Mouse (Mus musculus): ENCODE measurements around the gene Myom1. TPM values are rescaled to one million over a fixed set of nuclear protein-coding genes. Genes with fewer than 3 reads are reported as not detected.

Gene Myom1
- polyA plus RNA-seq, 1 experiment from 2014 or later, result 5.7 TPM

DNA sequence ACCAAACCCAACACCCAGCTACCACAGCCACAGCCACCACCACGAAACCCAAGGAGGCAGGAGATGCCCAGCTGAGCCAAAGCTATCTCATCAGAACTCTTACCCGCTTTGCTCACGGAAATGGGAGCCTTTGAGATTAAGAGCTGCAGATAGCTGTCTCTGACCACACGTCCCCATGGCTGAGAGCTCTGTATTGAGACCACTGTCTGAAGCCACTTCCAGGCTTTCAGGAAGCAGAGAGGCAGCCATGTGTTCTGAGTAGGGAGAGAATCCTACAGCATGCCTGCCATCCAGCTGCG lies 38.1 kb downstream of the Myom1 start:
- DNase-seq, result no peak
- Histone ChIP-seq H3K4me1 (ENCODE audit: insufficient read depth) (no peaks in the 10 kb centered on the region), H3K27me3 (ENCODE audit: insufficient read depth, low read length) (no peaks in the 10 kb centered on the region), H3K27ac (ENCODE audit: low read depth) (0 out of 2 replicates have a peak overlapping the region, but pooled peaks have one; percentile 6), H3K4me3 (ENCODE audit: low read depth, low read length) (no peak overlapping the region), H3K9me3 (ENCODE audit: low read depth, low read length) (no peaks in the 10 kb centered on the region), H3K36me3 (ENCODE audit: insufficient read depth) (no peaks in the 10 kb centered on the region), H3K9ac (no peak overlapping the region), H3K4me2 (no peak overlapping the region)
- no peak for TF ChIP-seq CTCF (IDR thresholded peaks at IDR 0.05; ENCODE audit: low read depth)
- 76% methylated on average over 5 of the region's 5 CpGs for WGBS
- no peak for ATAC-seq (ENCODE audit: insufficient read depth)

DNA sequence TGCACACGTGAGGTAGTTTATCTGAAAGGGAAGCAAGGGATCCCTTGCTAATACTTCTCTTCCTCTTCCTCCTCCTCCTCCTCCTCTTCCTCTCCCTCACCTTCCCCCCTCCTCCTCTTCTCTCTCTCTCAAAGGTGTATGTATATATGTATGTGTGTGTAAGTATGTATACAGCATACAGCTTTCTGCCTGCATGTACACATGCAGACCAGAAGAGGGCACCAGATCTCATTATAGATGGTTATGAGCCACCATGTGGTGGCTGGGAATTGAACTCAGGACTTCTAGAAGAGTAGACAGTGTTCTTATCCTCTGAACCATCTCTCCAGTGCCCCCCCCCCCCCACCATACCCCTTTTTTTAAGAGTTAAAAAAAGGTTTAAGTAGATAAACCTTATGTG lies 40.2 kb downstream of the Myom1 start:
- no peaks in the 10 kb centered on the region for H3K4me1 ChIP-seq (ENCODE audit: insufficient read depth)
- no peak overlapping the region for H3K4me3 ChIP-seq (ENCODE audit: low read depth, low read length)
- no peak overlapping the region for H3K27ac ChIP-seq (ENCODE audit: low read depth)
- H3K9ac ChIP-seq, result no peak overlapping the region
- peak; percentile 42 for TF ChIP-seq CTCF (IDR thresholded peaks at IDR 0.05; ENCODE audit: low read depth)
- WGBS, result 58% methylated on average over 1 of the region's 1 CpGs
- ATAC-seq (ENCODE audit: insufficient read depth) (no peak), DNase-seq (no peak)
- no peaks in the 10 kb centered on the region for H3K27me3 ChIP-seq (ENCODE audit: insufficient read depth, low read length)
- no peak overlapping the region for H3K4me2 ChIP-seq
- H3K9me3 ChIP-seq (ENCODE audit: low read depth, low read length), result no peaks in the 10 kb centered on the region
- H3K36me3 ChIP-seq (ENCODE audit: insufficient read depth), result no peaks in the 10 kb centered on the region

DNA sequence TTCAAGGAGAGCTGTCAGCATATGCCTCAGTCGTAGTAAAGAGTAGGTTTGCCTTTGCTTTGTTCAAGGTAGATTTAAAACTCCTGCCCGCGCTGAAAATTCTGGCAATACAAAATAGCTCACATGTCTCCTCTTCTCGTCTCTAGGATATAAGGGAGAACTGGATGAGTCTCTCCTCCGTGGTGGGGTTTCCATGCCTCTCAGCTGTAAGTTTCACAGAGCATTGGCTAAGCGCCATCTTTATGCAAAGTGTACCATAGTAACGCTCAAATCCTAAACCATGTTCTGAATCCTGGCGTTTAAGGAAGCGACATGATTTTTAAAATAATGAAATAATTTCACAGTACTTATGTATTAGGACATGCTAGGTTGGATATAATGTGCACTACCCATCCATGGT lies 43.2 kb downstream of the Myom1 start:
- Histone ChIP-seq H3K36me3 (ENCODE audit: insufficient read depth) (no peaks in the 10 kb centered on the region), H3K27ac (ENCODE audit: low read depth) (no peak overlapping the region), H3K27me3 (ENCODE audit: insufficient read depth, low read length) (no peaks in the 10 kb centered on the region), H3K9ac (no peak overlapping the region), H3K4me2 (no peak overlapping the region), H3K4me3 (ENCODE audit: low read depth, low read length) (no peak overlapping the region), H3K4me1 (ENCODE audit: insufficient read depth) (no peaks in the 10 kb centered on the region), H3K9me3 (ENCODE audit: low read depth, low read length) (no peaks in the 10 kb centered on the region)
- DNase-seq (no peak), ATAC-seq (ENCODE audit: insufficient read depth) (no peak)
- TF ChIP-seq CTCF (IDR thresholded peaks at IDR 0.05; ENCODE audit: low read depth), result no peak
- WGBS, result 74% methylated on average over 9 of the region's 9 CpGs

- Histone ChIP-seq H3K4me3 (ENCODE audit: low read depth, low read length) (no peak overlapping the region), H3K9ac (no peak overlapping the region), H3K27ac (ENCODE audit: low read depth) (no peak overlapping the region), H3K9me3 (ENCODE audit: low read depth, low read length) (no peaks in the 10 kb centered on the region), H3K27me3 (ENCODE audit: insufficient read depth, low read length) (no peaks in the 10 kb centered on the region), H3K4me2 (no peak overlapping the region), H3K4me1 (ENCODE audit: insufficient read depth) (no peaks in the 10 kb centered on the region), H3K36me3 (ENCODE audit: insufficient read depth) (no peaks in the 10 kb centered on the region)
- ATAC-seq (ENCODE audit: insufficient read depth), result no peak
- 86% methylated on average over 4 of the region's 4 CpGs for WGBS
- no peak for TF ChIP-seq CTCF (IDR thresholded peaks at IDR 0.05; ENCODE audit: low read depth)
- no peak for DNase-seq
Measured at GRCm38 (mm10) chr17:71046856-71047255, 44.4 kb downstream of the Myom1 start.

GRCm38 (mm10) chr17:71049292-71049691 lies 46.9 kb downstream of the Myom1 start:
- no peak for TF ChIP-seq CTCF (IDR thresholded peaks at IDR 0.05; ENCODE audit: low read depth)
- H3K4me2 ChIP-seq, result no peak overlapping the region
- no peak overlapping the region for H3K9ac ChIP-seq
- H3K27ac ChIP-seq (ENCODE audit: low read depth), result no peak overlapping the region
- H3K27me3 ChIP-seq (ENCODE audit: insufficient read depth, low read length), result no peaks in the 10 kb centered on the region
- DNase-seq (no peak), ATAC-seq (ENCODE audit: insufficient read depth) (no peak)
- no peaks in the 10 kb centered on the region for H3K4me1 ChIP-seq (ENCODE audit: insufficient read depth)
- no peak overlapping the region for H3K4me3 ChIP-seq (ENCODE audit: low read depth, low read length)
- H3K9me3 ChIP-seq (ENCODE audit: low read depth, low read length), result no peaks in the 10 kb centered on the region
- H3K36me3 ChIP-seq (ENCODE audit: insufficient read depth), result no peaks in the 10 kb centered on the region
- 88% methylated on average over 8 of the region's 8 CpGs for WGBS

DNA sequence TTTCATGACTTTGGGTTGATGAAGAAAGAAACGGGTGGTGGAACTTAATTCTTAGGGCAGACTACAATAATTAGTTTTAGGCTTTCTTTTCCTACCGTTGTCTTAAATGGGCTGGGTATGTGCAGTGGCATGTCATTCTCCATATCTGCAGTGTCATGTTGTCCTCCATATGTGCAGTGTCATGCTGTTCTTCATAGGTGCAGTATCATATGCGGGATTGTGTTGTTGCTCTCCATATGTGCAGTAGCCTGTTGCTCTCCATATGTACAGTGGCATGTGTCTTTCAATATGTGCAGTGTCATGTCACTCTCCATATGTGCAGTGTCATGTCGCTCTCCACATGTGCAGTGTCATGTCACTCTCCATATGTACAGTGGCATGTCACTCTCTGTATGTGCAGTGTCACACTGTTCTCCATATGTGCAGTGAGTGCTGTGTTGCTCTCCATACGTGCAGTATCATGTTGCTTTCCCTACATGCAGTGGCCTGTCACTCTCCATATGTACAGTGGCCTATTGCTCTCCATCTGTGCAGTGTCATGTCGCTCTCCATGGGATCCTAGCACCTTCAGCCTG lies 50.8 kb downstream of the Myom1 start:
- H3K9ac ChIP-seq, result no peak overlapping the region
- no peak overlapping the region for H3K4me2 ChIP-seq
- H3K9me3 ChIP-seq (ENCODE audit: low read depth, low read length), result no peaks in the 10 kb centered on the region
- ATAC-seq (ENCODE audit: insufficient read depth) (no peak), DNase-seq (no peak)
- no peak overlapping the region for H3K27ac ChIP-seq (ENCODE audit: low read depth)
- TF ChIP-seq CTCF (IDR thresholded peaks at IDR 0.05; ENCODE audit: low read depth), result no peak
- no peaks in the 10 kb centered on the region for H3K36me3 ChIP-seq (ENCODE audit: insufficient read depth)
- H3K4me1 ChIP-seq (ENCODE audit: insufficient read depth), result no peaks in the 10 kb centered on the region
- no peak overlapping the region for H3K4me3 ChIP-seq (ENCODE audit: low read depth, low read length)
- no peaks in the 10 kb centered on the region for H3K27me3 ChIP-seq (ENCODE audit: insufficient read depth, low read length)
- 85% methylated on average over 6 of the region's 6 CpGs for whole genome bisulfite sequencing

- Histone ChIP-seq H3K9ac (no peak overlapping the region), H3K9me3 (ENCODE audit: low read depth, low read length) (no peaks in the 10 kb centered on the region), H3K4me3 (ENCODE audit: low read depth, low read length) (no peak overlapping the region), H3K4me1 (ENCODE audit: insufficient read depth) (no peaks in the 10 kb centered on the region), H3K36me3 (ENCODE audit: insufficient read depth) (no peaks in the 10 kb centered on the region), H3K27ac (ENCODE audit: low read depth) (no peak overlapping the region), H3K4me2 (no peak overlapping the region), H3K27me3 (ENCODE audit: insufficient read depth, low read length) (no peaks in the 10 kb centered on the region)
- ATAC-seq (ENCODE audit: insufficient read depth) (no peak), DNase-seq (no peak)
- WGBS, result 74% methylated on average over 8 of the region's 8 CpGs
- no peak for TF ChIP-seq CTCF (IDR thresholded peaks at IDR 0.05; ENCODE audit: low read depth)
Measured at GRCm38 (mm10) chr17:71055203-71055894, 52.9 kb downstream of the Myom1 start.

Measured in lung, embryonic 14.5 days (tissue).